Mouse (Mus musculus): ENCODE results near the gene Fam205c.

Gene Fam205c

GRCm38 (mm10) chr4:42874134-42874533 lies at the start of gene Fam205c:
Gene Fam205c (minus strand): TSS chr4:42874234.
- 80% methylated on average over 7 of the region's 7 CpGs for WGBS

- WGBS, result 61% methylated on average over 8 of the region's 8 CpGs
Observed at GRCm38 (mm10) chr4:42922461-42922860, 48.4 kb upstream of the Fam205c start.

GRCm38 (mm10) chr4:42922056-42922455 lies 48.0 kb upstream of the Fam205c start:
- WGBS, result 37% methylated on average over 6 of the region's 6 CpGs

- 41% methylated on average over 2 of the region's 2 CpGs for WGBS
Observed at GRCm38 (mm10) chr4:42921536-42921935, 47.5 kb upstream of the Fam205c start.

DNA sequence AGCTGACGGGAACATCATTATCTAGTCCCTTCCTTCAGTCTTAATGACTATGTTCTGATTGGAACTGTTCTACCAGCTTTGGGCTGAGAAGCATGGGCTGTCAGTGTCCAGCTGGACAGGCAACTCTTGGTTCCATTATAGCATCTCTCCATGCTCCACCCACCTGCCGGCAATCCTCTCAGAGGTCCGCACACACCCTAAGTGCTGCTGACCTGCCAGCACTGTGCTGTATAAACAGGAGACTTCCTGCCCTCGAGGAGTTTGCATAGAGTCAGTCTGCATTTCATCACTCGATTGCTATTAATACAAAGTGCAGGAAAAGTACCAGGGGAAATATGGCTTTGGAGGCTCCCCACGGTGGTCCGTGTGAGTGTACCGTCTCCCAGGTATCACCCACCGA lies 46.7 kb upstream of the Fam205c start:
- WGBS, result 41% methylated on average over 9 of the region's 9 CpGs

GRCm38 (mm10) chr4:42917402-42917774 lies 43.4 kb upstream of the Fam205c start:
- 2% methylated on average over 26 of the region's 26 CpGs for WGBS

DNA sequence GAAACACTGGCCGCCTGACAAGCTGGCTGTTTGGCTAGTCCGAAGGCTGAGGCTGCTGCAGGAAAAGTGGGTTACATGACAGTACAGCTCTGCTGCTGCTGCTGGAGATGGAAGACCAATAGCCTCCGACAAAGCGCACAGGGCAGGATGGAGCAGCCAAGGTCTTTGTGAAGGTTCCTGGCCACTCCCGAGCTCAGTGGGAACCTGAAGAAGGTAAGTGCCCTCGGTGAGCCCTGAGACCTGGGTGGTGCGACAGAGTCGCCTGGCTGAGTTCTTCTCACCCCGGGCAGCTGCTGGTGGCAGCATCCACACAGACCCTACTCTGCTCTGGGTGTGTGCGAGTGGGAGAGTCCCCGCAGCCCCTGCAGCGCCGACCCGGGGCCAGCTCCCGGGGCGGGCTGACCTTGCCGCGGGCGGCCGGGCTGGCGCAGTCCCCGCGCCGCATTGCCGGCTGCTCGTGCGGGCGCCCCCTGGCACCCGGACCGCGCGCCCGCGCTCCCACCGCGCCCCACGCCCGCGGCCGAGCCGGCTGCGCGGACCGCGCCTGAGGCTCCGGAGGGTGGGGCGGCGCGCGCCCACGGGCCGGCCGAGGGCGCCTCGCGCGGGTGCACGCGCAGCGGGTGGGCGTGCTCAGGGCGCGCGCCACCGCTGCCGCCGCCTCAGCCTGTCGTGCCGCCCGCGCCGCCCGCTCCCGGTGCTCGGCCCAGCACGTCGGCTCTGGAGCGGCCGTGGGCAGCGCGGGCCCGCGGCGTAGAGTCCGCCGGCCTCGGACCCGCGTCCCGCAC lies 42.8 kb upstream of the Fam205c start, which contains the start of gene Phf24:
TSS of gene Phf24 (plus strand) at position 44 of the 785 bp plus-strand sequence.
- WGBS, result 4% methylated on average over 80 of the region's 90 CpGs

GRCm38 (mm10) chr4:42915966-42916365 lies 41.9 kb upstream of the Fam205c start:
- 89% methylated on average over 1 of the region's 1 CpGs for WGBS

GRCm38 (mm10) chr4:42915311-42915710 lies 41.3 kb upstream of the Fam205c start:
- WGBS, result 80% methylated on average over 12 of the region's 12 CpGs

GRCm38 (mm10) chr4:42913391-42913790 lies 39.4 kb upstream of the Fam205c start:
- WGBS, result 64% methylated on average over 10 of the region's 10 CpGs

- WGBS, result 54% methylated on average over 6 of the region's 6 CpGs
Observed at GRCm38 (mm10) chr4:42904966-42905365, 30.9 kb upstream of the Fam205c start.

DNA sequence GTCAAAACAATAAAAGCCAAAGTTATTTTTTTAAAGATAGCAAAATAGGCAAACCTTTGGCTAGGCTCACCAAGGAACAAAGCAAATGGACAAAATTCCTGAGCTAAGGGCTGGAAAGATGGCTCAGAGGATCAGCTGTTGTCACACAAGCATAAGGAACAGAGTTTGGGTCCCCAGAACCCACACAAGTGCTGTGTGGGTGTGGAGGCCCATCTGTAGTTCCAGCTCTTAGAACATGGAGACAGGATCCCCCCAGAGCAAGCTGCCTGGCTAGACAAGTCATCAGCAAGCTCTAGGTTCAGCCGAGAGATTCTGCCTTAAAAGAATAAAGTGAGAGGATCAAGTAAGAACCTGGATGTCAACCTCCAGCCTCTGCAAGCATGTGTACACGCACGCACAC lies 30.5 kb upstream of the Fam205c start:
- WGBS, result 75% methylated on average over 3 of the region's 3 CpGs

- WGBS, result 58% methylated on average over 1 of the region's 1 CpGs
Observed at GRCm38 (mm10) chr4:42903942-42904341, 29.9 kb upstream of the Fam205c start.

DNA sequence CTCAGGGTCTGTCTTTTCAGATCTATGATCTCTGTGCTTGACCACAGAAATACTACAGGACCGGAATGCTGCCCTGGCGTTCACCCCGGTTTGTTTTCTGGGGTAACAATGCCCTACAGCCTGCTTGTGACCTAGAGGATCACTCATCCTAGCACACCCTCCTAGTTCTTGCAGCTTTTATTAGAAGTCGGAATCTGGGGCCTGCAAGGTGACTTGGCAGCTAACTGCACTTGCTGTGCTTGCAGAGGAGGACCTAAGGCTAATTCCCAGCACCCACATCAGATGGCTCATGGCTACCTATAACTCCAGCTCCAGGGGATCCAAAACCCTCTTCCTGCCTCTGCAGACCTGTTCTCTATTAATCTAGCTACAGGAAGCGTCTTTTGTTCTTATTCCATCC lies 28.7 kb upstream of the Fam205c start:
- WGBS, result 91% methylated on average over 5 of the region's 5 CpGs

GRCm38 (mm10) chr4:42902174-42902573 lies 28.1 kb upstream of the Fam205c start:
- WGBS, result 55% methylated on average over 9 of the region's 9 CpGs

DNA sequence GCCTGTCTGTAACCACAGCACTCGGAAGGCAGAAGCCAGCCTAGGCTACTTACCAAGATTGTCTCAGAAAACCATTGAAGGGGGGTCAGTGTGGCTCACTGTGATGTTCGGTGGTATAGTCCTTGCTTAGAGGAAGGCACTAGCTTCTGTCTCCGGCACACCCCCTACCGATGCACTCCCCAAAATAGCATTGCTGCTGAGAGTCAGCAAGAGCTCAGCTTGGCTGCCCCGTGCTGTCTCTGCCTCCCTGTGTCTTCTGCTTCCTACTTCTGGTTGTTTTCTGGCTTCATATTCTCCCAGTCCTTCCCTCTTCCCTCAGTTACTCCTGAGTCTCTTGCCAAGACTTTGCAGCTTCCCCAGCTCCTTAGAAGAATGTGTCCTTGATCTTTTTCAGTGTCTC lies 26.8 kb upstream of the Fam205c start:
- 30% methylated on average over 5 of the region's 5 CpGs for WGBS

- WGBS, result 52% methylated on average over 3 of the region's 3 CpGs
Observed at GRCm38 (mm10) chr4:42898914-42899313, 24.9 kb upstream of the Fam205c start.

DNA sequence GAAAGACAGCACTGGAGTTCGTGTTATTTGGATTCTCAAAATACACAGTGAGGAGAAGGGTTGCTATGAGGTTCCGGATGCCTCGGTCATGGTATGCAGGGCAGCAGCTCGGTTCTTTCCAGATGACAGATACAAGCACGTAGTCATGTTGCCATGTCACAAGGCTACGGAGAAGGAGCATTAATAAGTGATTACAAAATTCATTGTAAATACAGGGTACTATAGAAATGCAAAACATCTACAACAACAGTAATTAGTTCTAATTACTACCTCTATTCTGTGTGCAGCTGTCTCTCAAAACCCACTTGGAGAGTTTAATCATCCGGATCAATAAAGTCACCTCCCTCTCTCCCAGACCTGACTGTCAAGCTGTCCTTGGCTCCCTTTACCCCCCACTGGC lies 21.1 kb upstream of the Fam205c start:
- 68% methylated on average over 7 of the region's 7 CpGs for WGBS

DNA sequence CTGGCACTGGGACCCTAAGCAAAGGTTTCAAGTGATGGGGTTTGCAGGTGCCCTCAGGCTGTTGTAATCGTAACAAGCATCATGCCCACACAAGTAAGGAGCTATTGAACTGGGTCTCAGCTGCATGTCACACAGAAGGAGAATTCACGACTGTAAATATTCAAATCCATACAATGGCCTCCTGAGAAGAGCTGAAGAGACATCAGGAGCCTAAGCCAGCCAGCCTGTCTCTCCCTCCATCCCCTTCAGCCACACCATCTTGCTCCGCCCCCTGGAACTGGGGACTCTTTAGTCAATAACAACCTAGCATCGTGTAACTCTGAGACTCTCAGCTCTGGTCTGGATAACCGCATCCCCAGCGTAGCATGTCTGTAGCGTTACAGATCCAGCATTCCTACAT lies 17.1 kb upstream of the Fam205c start:
- 66% methylated on average over 7 of the region's 7 CpGs for WGBS

DNA sequence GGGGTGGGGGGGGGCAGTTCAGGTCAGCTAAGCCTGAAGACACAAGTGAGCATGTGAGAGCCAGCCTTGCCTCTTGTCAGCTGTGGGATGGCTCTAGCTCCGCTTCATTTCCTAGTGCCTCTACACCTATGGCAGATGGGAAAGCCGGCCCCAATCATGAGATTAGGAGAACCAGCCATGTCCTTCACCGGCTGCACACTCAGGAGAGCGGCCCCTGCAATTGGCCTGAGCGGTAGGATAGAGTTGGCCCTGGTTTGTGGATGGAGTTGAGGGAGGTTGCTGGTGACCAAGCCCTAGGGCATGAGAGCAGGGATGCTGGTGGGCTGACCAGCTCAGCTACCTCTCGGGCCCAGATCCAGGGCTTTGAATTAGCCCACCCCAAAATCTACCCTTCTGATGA lies 14.8 kb upstream of the Fam205c start:
- 93% methylated on average over 6 of the region's 6 CpGs for WGBS

DNA sequence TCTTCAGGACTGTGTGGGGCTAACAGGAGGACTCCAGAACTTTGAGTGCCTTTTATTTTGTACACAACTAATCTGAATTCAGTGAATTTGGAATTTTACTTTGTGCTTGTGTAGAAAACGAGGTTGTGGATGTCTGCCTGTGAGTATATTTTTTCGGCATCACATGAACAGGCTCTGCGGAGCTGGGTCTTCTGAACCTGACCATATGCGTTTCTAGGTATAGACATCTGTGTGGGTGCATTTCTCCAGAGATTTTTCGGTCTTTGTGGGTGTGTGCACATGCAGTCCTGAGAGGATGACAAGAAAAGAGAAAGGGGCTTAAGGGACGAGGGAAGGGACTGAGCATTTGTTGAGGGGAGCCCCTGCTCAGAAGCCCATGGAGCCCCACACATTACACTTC lies 12.9 kb upstream of the Fam205c start:
- 58% methylated on average over 6 of the region's 6 CpGs for WGBS

GRCm38 (mm10) chr4:42880677-42880948 lies 6.6 kb upstream of the Fam205c start:
- 52% methylated on average over 1 of the region's 1 CpGs for WGBS

- WGBS, result 78% methylated on average over 16 of the region's 16 CpGs
Observed at GRCm38 (mm10) chr4:42879829-42880676, 6.0 kb upstream of the Fam205c start.
